Mouse (Mus musculus) right cerebral cortex, postnatal 14 days (tissue): ENCODE results near the gene Gm26938.

Experiments used
- DNase-seq: peaks from one replicate; pipeline ENCODE4 v3.0.0; 2022

Gene Gm26938

GRCm38 (mm10) chr5:139793338-139794089 is 32.7 kb downstream of the Gm26938 start:
- DNase-seq = no peak

GRCm38 (mm10) chr5:139792966-139793337 is 33.3 kb downstream of the Gm26938 start:
- DNase-seq = no peak

GRCm38 (mm10) chr5:139792159-139792775 is 33.9 kb downstream of the Gm26938 start:
- DNase-seq = no peak

- peak; percentile 94 for DNase-seq
Measured at GRCm38 (mm10) chr5:139791227-139792158, 34.7 kb downstream of the Gm26938 start, which contains the start of gene Mafk. TSS of gene Mafk (plus strand) at chr5:139791513.

- no peak for DNase-seq
Measured at GRCm38 (mm10) chr5:139789466-139789865, 36.7 kb downstream of the Gm26938 start.

GRCm38 (mm10) chr5:139781406-139781805 is 44.8 kb downstream of the Gm26938 start:
- no peak for DNase-seq

- DNase-seq = no peak
Measured at GRCm38 (mm10) chr5:139776966-139777365, 49.2 kb downstream of the Gm26938 start.

GRCm38 (mm10) chr5:139775216-139775926 is 50.8 kb downstream of the Gm26938 start, which contains the start of gene Ints1:
TSS of gene Ints1 (minus strand) at chr5:139775674.
- DNase-seq = peak; percentile 98

GRCm38 (mm10) chr5:139768216-139768615 is 58.0 kb downstream of the Gm26938 start:
- DNase-seq = no peak

- no peak for DNase-seq
Measured at GRCm38 (mm10) chr5:139764296-139764695, 61.9 kb downstream of the Gm26938 start.

- DNase-seq = no peak
Measured at GRCm38 (mm10) chr5:139758096-139758495, 68.1 kb downstream of the Gm26938 start.
